Mouse (Mus musculus): Measurements from ENCODE around the gene Asrgl1.

GRCm38 (mm10) chr19:9075558-9075957 is 59.9 kb downstream of the Asrgl1 start:
- TF ChIP-seq CTCF (IDR thresholded peaks at IDR 0.05; ENCODE audit: borderline replicate concordance, insufficient read depth, low read length), result no peak
- no peak for TF ChIP-seq POLR2A (IDR thresholded peaks at IDR 0.05; ENCODE audit: low read depth, low read length)
